In the genomic region with DNA sequence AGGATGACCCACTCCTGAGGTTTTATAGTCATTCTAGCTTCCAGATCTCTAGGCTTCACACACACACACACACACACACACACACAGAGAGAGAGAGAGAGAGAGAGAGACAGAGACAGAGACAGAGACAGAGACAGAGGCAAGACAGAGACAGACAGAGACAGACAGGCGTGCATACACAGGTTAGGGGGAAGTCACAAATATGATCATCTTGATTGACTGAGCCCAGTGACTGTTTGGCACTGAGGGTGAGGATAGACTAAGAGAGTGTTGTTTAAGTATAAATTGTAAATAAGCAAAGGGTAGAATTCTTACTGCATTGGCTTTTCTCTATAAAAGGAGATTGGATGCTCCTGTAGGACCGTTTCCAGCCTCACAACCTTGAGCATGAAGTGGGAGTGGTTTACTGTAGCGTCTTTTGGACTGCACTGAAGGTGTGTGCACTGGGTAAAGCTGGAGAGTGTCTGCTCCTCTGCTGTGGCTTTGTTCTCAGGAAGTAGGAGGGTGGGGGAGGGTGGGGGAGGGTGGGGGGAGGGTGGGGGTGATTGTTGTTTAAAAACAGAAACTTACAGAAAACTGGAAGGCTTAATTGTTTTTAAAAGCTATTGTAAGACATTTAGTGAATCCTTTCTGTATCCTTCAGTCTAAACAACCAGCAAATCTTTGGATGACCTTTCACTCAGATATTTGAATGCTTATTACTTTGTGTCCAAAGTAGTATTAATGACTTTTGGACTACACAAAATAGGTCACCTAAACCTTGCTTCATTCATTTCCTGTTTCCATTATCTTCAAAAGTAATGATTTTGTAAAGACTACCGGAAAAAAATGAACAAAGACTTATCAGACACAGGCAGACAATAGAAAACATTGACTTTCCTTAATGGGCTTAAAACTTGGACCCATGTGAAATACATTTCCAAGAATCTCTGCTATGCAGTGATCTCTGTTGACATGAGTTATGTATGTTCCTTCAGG, we compare ENCODE assay signal across 12 mouse cellular contexts. TPM values are rescaled to one million over a fixed set of nuclear protein-coding genes. Genes with fewer than 3 reads are reported as not detected.
DNase-seq lines count a peak whose midpoint lies in the region; ATAC-seq and TF ChIP-seq lines count a peak whose summit lies in the region.
"Had no signal": no experiment of that assay in that cellular context is flagged by ENCODE, and none has a peak within 500 bp of the region (broad histone marks: within the 10 kb centered on the region; RNA-seq: fewer than 3 reads in every experiment).

No protein-coding gene starts in this region.

- peak; percentile 9 for DNase-seq in kidney, postnatal 0 days (ENCODE audit: low spot score)
- no peak for DNase-seq in kidney, postnatal 14 days
- DNase-seq in ES-E14 (ENCODE audit: low read depth, low spot score), result no peak
- peak; percentile 35 to 37 for DNase-seq in thymus, postnatal 10 days (ENCODE audit: low spot score in 2 of 2)
- DNase-seq in midbrain, postnatal 0 days (ENCODE audit: low spot score), result no peak
- DNase-seq in left cerebral cortex, postnatal 10 days (ENCODE audit: extremely low spot score in 1 of 2, low spot score in 2 of 2), result no peak
- DNase-seq: cerebellum, adult 11-12 months; kidney, postnatal 4 days; left cerebral cortex, postnatal 4 days had no signal

- H3K36me3 ChIP-seq in kidney, postnatal 0 days (ENCODE audit: insufficient read depth, low read length), result no peaks in the 10 kb centered on the region
- H3K36me3 ChIP-seq in ES-E14 (ENCODE audit: control insufficient read depth, insufficient read depth, low read length, poor library complexity, severe bottlenecking), result no peaks in the 10 kb centered on the region
- no peaks in the 10 kb centered on the region for H3K36me3 ChIP-seq in midbrain, postnatal 0 days (ENCODE audit: insufficient read depth, low read length)
- H3K36me3 ChIP-seq: embryonic facial prominence, embryonic 15.5 days; hindbrain, embryonic 12.5 days had no signal

- no peak overlapping the region for H3K9ac ChIP-seq in kidney, postnatal 0 days (ENCODE audit: low read depth, low read length)
- H3K9ac ChIP-seq in ES-E14 (ENCODE audit: insufficient read depth, low read depth, low read length, poor library complexity, severe bottlenecking), result no peak overlapping the region; the same call in 1 of the 2 replicates
- H3K9ac ChIP-seq in midbrain, postnatal 0 days (replicated peaks; ENCODE audit: low read length, poor library complexity, severe bottlenecking), result no peak overlapping the region
- H3K9ac ChIP-seq: embryonic facial prominence, embryonic 15.5 days; hindbrain, embryonic 12.5 days had no signal

- H3K4me1 ChIP-seq in kidney, postnatal 0 days (replicated peaks; ENCODE audit: insufficient read depth, low read length), result peaks cover 23% of the 10 kb centered on the region; the same call in 1 of the 2 replicates
- peaks cover 19 to 57% of the 10 kb centered on the region in 2 experiments for H3K4me1 ChIP-seq in ES-E14 (ENCODE audit: control insufficient read depth in 2 of 2, insufficient read depth in 2 of 2, low read length in 2 of 2, poor library complexity in 1 of 2)
- H3K4me1 ChIP-seq in midbrain, postnatal 0 days (ENCODE audit: insufficient read depth, low read length), result 0 out of 2 replicates have a peak, but pooled peaks cover 6% of the 10 kb centered on the region

- no peak overlapping the region for H3K4me2 ChIP-seq in kidney, postnatal 0 days (ENCODE audit: low read length)
- H3K4me2 ChIP-seq in midbrain, postnatal 0 days (ENCODE audit: low read depth, low read length, poor library complexity, severe bottlenecking), result no peak overlapping the region
- H3K4me2 ChIP-seq: embryonic facial prominence, embryonic 15.5 days; hindbrain, embryonic 12.5 days had no signal

- no peak for ATAC-seq in kidney, postnatal 0 days (replicated peaks; ENCODE audit: low FRiP score, low read depth)
- peak; percentile 80 for ATAC-seq in inflammation-experienced regulatory T-cells, adult 6 months
- no peak for ATAC-seq in midbrain, postnatal 0 days (ENCODE audit: low FRiP score)

- intact Hi-C loops in left cerebral cortex, postnatal 10 days (cut with DNase I), result no loop called here

- H3K27ac ChIP-seq in kidney, postnatal 0 days, result no peak overlapping the region
- peak overlapping the region; percentile 74; the same call in 1 of the 2 replicates for H3K27ac ChIP-seq in ES-E14 (ENCODE audit: insufficient read depth, low read depth, low read length, poor library complexity, severe bottlenecking)
- no peak overlapping the region for H3K27ac ChIP-seq in midbrain, postnatal 0 days (ENCODE audit: low read depth, low read length)
- H3K27ac ChIP-seq: embryonic facial prominence, embryonic 15.5 days; hindbrain, embryonic 12.5 days had no signal

- H3K27me3 ChIP-seq in kidney, postnatal 0 days (ENCODE audit: insufficient read depth, low read length), result no peaks in the 10 kb centered on the region
- no peaks in the 10 kb centered on the region for H3K27me3 ChIP-seq in midbrain, postnatal 0 days (ENCODE audit: insufficient read depth, low read length)
- H3K27me3 ChIP-seq: embryonic facial prominence, embryonic 15.5 days; hindbrain, embryonic 12.5 days had no signal

- 41% methylated on average over 4 of the region's 4 CpGs for WGBS in kidney, postnatal 0 days
- WGBS in midbrain, postnatal 0 days, result 49% methylated on average over 4 of the region's 4 CpGs

- no peaks in the 10 kb centered on the region for H3K9me3 ChIP-seq in kidney, postnatal 0 days (replicated peaks; ENCODE audit: low read length)
- H3K9me3 ChIP-seq in ES-E14 (ENCODE audit: control insufficient read depth, insufficient read depth, low read depth, low read length), result no peaks in the 10 kb centered on the region
- H3K9me3 ChIP-seq in midbrain, postnatal 0 days (ENCODE audit: low read length), result no peaks in the 10 kb centered on the region
- H3K9me3 ChIP-seq: embryonic facial prominence, embryonic 15.5 days; hindbrain, embryonic 12.5 days had no signal

- in situ Hi-C loops in ES-E14 (cut with MboI; ENCODE audit: low sequenced_read_pairs in 2 of 2, unreplicated experiment in 2 of 2), result no loop called here

- no peak for TF ChIP-seq CTCF in kidney, postnatal 0 days (IDR thresholded peaks at IDR 0.05; ENCODE audit: low read depth)
- no peak for TF ChIP-seq CTCF in midbrain, postnatal 0 days (IDR thresholded peaks at IDR 0.05)

- H3K4me3 ChIP-seq in kidney, postnatal 0 days (replicated peaks; ENCODE audit: low read depth, low read length), result no peak overlapping the region
- H3K4me3 ChIP-seq in ES-E14 (ENCODE audit: insufficient read depth in 1 of 2, low read depth in 1 of 2, low read length in 2 of 2, poor library complexity in 1 of 2, severe bottlenecking in 1 of 2), result no peak overlapping the region; a peak in 1 of 4 replicates
- H3K4me3 ChIP-seq in midbrain, postnatal 0 days (ENCODE audit: low read depth, low read length), result no peak overlapping the region
- H3K4me3 ChIP-seq: embryonic facial prominence, embryonic 15.5 days; hindbrain, embryonic 12.5 days had no signal

TF ChIP-seq in ES-E14, 5 proteins besides CTCF, POLR2A, EP300 and RAD21:
- no peak for TF ChIP-seq ZC3H11A (IDR thresholded peaks at IDR 0.05; ENCODE audit: borderline replicate concordance, low read depth, low read length)
- TF ChIP-seq ZNF384 (IDR thresholded peaks at IDR 0.05; ENCODE audit: low read depth, low read length), result no peak

RNA-seq across cellular contexts. Expression of gene Znrf2, which starts 32.8 kb away (rescaled TPM):
- polyA plus RNA-seq in kidney, postnatal 0 days (2015; fragmentation: Nextera tagmentation; extraction: Ambion mirVana), result 6.7 and 7.3 TPM in 2 replicates
- total RNA-seq in ES-E14 (2012; rRNA removed), result 24.4 and 35.0 TPM in 2 replicates
- polyA plus RNA-seq in inflammation-experienced regulatory T-cells, adult 6 months (2017; shearing (Covaris generic)), result 10 to 100 TPM; 22.3 to 28.7 (median 23.7) TPM
- total RNA-seq in midbrain, postnatal 0 days (2014; rRNA removed), result 32.8 and 49.4 TPM in 2 replicates
- 5.7 and 6.5 TPM in 2 replicates for polyA plus RNA-seq in midbrain, postnatal 0 days (2015; fragmentation: Nextera tagmentation; extraction: Ambion mirVana)
- total RNA-seq in left cerebral cortex, postnatal 10 days (2021), result 10 to 100 TPM; 31.7 to 35.2 TPM

Comparison
In these comparisons a context has a peak if more than half of its experiments do, and no peak if none do; other contexts are left out.
1. DNase-seq: peak in kidney, postnatal 0 days (single experiment) and thymus, postnatal 10 days (2 of 2); none in kidney, postnatal 14 days (single experiment), ES-E14 (single experiment), midbrain, postnatal 0 days (single experiment) and left cerebral cortex, postnatal 10 days (0 of 2).